Comparison of ENCODE assay signal across 27 mouse cellular contexts in the genomic region with DNA sequence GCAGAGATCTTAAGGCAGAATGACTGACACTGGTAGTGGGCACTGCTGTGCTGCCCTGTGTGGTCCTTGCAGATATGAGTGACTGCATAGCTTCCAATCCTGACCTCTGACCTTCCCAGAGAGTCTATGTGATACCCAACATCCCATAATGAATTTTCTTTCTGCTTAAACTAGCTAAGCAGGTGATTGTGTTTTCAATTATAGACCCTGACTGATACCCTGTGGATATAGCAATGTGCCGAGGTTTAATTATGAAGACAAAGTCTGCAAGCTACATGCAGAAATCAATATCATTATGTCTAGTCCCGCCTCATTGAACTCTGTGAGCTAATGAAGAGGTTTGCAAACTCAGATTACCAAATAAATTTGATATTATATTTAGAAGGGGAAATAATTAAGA. TPM values are rescaled to one million over a fixed set of nuclear protein-coding genes. Genes with fewer than 3 reads are reported as not detected.
A peak's percentile ranks its signal among the peaks of the same experiment; 100 is the strongest.
DNase-seq lines count a peak whose midpoint lies in the region; ATAC-seq and TF ChIP-seq lines count a peak whose summit lies in the region.
"Had no signal": no experiment of that assay in that cellular context is flagged by ENCODE, and none has a peak within 500 bp of the region (broad histone marks: within the 10 kb centered on the region; RNA-seq: fewer than 3 reads in every experiment).

No protein-coding gene starts in this region.

- H3K4me1 ChIP-seq in hindbrain, embryonic 14.5 days (replicated peaks; ENCODE audit: control insufficient read depth, insufficient read depth, low read length), result 0 out of 2 replicates have a peak, but pooled peaks cover 2% of the 10 kb centered on the region
- H3K4me1 ChIP-seq in hindbrain, embryonic 10.5 days (replicated peaks), result 0 out of 2 replicates have a peak, but pooled peaks cover 9% of the 10 kb centered on the region
- H3K4me1 ChIP-seq in neural tube, embryonic 12.5 days, result no peaks in the 10 kb centered on the region
- no peaks in the 10 kb centered on the region for H3K4me1 ChIP-seq in neural tube, embryonic 14.5 days (ENCODE audit: control insufficient read depth, insufficient read depth, low read length)
- H3K4me1 ChIP-seq in lung, postnatal 0 days (ENCODE audit: insufficient read depth, low read depth, low read length), result no peaks in the 10 kb centered on the region
- H3K4me1 ChIP-seq in kidney, embryonic 15.5 days, result no peaks in the 10 kb centered on the region
- H3K4me1 ChIP-seq: embryonic facial prominence, embryonic 10.5 days; forebrain, embryonic 15.5 days; heart, embryonic 12.5 days; heart, embryonic 15.5 days had no signal

- no peak overlapping the region for H3K9ac ChIP-seq in hindbrain, embryonic 14.5 days
- H3K9ac ChIP-seq in neural tube, embryonic 12.5 days, result no peak overlapping the region
- H3K9ac ChIP-seq in neural tube, embryonic 14.5 days (replicated peaks; ENCODE audit: low read depth, low read length), result no peak overlapping the region
- no peak overlapping the region for H3K9ac ChIP-seq in lung, postnatal 0 days (replicated peaks; ENCODE audit: low read depth)
- no peak overlapping the region for H3K9ac ChIP-seq in kidney, embryonic 15.5 days
- H3K9ac ChIP-seq: embryonic facial prominence, embryonic 13.5 days; forebrain, embryonic 12.5 days; forebrain, embryonic 15.5 days; heart, embryonic 12.5 days; heart, embryonic 15.5 days had no signal

- ATAC-seq in hindbrain, embryonic 14.5 days (ENCODE audit: low FRiP score), result peak; percentile 60; the same call in 1 of the 2 replicates
- ATAC-seq in neural tube, embryonic 12.5 days (ENCODE audit: low FRiP score, low read depth), result 0 out of 2 replicates have a peak, but pooled peaks have one; percentile 25
- peak; percentile 68 for ATAC-seq in neural tube, embryonic 14.5 days (ENCODE audit: low read depth)
- no peak for ATAC-seq in lung, postnatal 0 days
- ATAC-seq in kidney, embryonic 15.5 days (replicated peaks; ENCODE audit: low FRiP score), result no peak
- ATAC-seq: CD4-positive, CD25-positive, alpha-beta regulatory T cell, adult 4 months; forebrain, embryonic 15.5 days had no signal

- H3K27me3 ChIP-seq in hindbrain, embryonic 14.5 days (ENCODE audit: control insufficient read depth, insufficient read depth, low read length), result no peaks in the 10 kb centered on the region
- H3K27me3 ChIP-seq in hindbrain, embryonic 10.5 days (ENCODE audit: insufficient read depth, poor library complexity, severe bottlenecking), result no peaks in the 10 kb centered on the region
- no peaks in the 10 kb centered on the region for H3K27me3 ChIP-seq in neural tube, embryonic 12.5 days (replicated peaks)
- H3K27me3 ChIP-seq in neural tube, embryonic 14.5 days (ENCODE audit: control insufficient read depth, insufficient read depth, low read length), result no peaks in the 10 kb centered on the region
- no peaks in the 10 kb centered on the region for H3K27me3 ChIP-seq in lung, postnatal 0 days (replicated peaks; ENCODE audit: insufficient read depth, low read length)
- H3K27me3 ChIP-seq in kidney, embryonic 15.5 days, result no peaks in the 10 kb centered on the region
- H3K27me3 ChIP-seq: embryonic facial prominence, embryonic 13.5 days; forebrain, embryonic 12.5 days; forebrain, embryonic 15.5 days; heart, embryonic 12.5 days; heart, embryonic 15.5 days had no signal

- no peak for TF ChIP-seq CTCF in lung, postnatal 0 days (IDR thresholded peaks at IDR 0.05)

- no peak overlapping the region for H3K4me3 ChIP-seq in hindbrain, embryonic 14.5 days (replicated peaks; ENCODE audit: low read length)
- no peak overlapping the region for H3K4me3 ChIP-seq in hindbrain, embryonic 10.5 days
- H3K4me3 ChIP-seq in neural tube, embryonic 12.5 days, result no peak overlapping the region
- no peak overlapping the region for H3K4me3 ChIP-seq in neural tube, embryonic 14.5 days (ENCODE audit: low read depth, low read length)
- no peak overlapping the region for H3K4me3 ChIP-seq in lung, postnatal 0 days (ENCODE audit: low read depth, low read length)
- no peak overlapping the region for H3K4me3 ChIP-seq in kidney, embryonic 15.5 days (replicated peaks)
- H3K4me3 ChIP-seq: embryonic facial prominence, embryonic 10.5 days; embryonic facial prominence, embryonic 13.5 days; erythroblast, embryonic 14.5 days; forebrain, embryonic 12.5 days; forebrain, embryonic 15.5 days; heart, embryonic 12.5 days; heart, embryonic 15.5 days had no signal

- no peak for TF ChIP-seq EP300 in lung, postnatal 0 days (IDR thresholded peaks at IDR 0.05)

- H3K36me3 ChIP-seq in hindbrain, embryonic 14.5 days (replicated peaks; ENCODE audit: control insufficient read depth, insufficient read depth), result no peaks in the 10 kb centered on the region
- no peaks in the 10 kb centered on the region for H3K36me3 ChIP-seq in hindbrain, embryonic 10.5 days
- no peaks in the 10 kb centered on the region for H3K36me3 ChIP-seq in neural tube, embryonic 12.5 days
- no peaks in the 10 kb centered on the region for H3K36me3 ChIP-seq in neural tube, embryonic 14.5 days (ENCODE audit: control insufficient read depth, insufficient read depth, low read length)
- no peaks in the 10 kb centered on the region for H3K36me3 ChIP-seq in lung, postnatal 0 days (ENCODE audit: insufficient read depth, low read length)
- H3K36me3 ChIP-seq in kidney, embryonic 15.5 days, result no peaks in the 10 kb centered on the region
- H3K36me3 ChIP-seq: embryonic facial prominence, embryonic 10.5 days; embryonic facial prominence, embryonic 13.5 days; forebrain, embryonic 12.5 days; forebrain, embryonic 15.5 days; heart, embryonic 12.5 days; heart, embryonic 15.5 days had no signal

- no peaks in the 10 kb centered on the region for H3K9me3 ChIP-seq in hindbrain, embryonic 14.5 days (ENCODE audit: control insufficient read depth, low read length)
- H3K9me3 ChIP-seq in hindbrain, embryonic 10.5 days, result no peaks in the 10 kb centered on the region
- no peaks in the 10 kb centered on the region for H3K9me3 ChIP-seq in neural tube, embryonic 12.5 days
- H3K9me3 ChIP-seq in neural tube, embryonic 14.5 days (ENCODE audit: control insufficient read depth, low read length), result no peaks in the 10 kb centered on the region
- H3K9me3 ChIP-seq in lung, postnatal 0 days (ENCODE audit: low read length), result no peaks in the 10 kb centered on the region
- H3K9me3 ChIP-seq in kidney, embryonic 15.5 days (replicated peaks), result no peaks in the 10 kb centered on the region
- H3K9me3 ChIP-seq: embryonic facial prominence, embryonic 10.5 days; embryonic facial prominence, embryonic 13.5 days; forebrain, embryonic 12.5 days; forebrain, embryonic 15.5 days; heart, embryonic 12.5 days; heart, embryonic 15.5 days had no signal

- peak overlapping the region; percentile 43; the same call in 1 of the 2 replicates for H3K27ac ChIP-seq in hindbrain, embryonic 14.5 days
- H3K27ac ChIP-seq in hindbrain, embryonic 10.5 days, result no peak overlapping the region
- no peak overlapping the region for H3K27ac ChIP-seq in neural tube, embryonic 12.5 days
- peak overlapping the region; percentile 28; the same call in 1 of the 2 replicates for H3K27ac ChIP-seq in neural tube, embryonic 14.5 days (ENCODE audit: low read depth, low read length)
- no peak overlapping the region for H3K27ac ChIP-seq in lung, postnatal 0 days (ENCODE audit: low read length)
- no peak overlapping the region for H3K27ac ChIP-seq in kidney, embryonic 15.5 days
- H3K27ac ChIP-seq: embryonic facial prominence, embryonic 10.5 days; embryonic facial prominence, embryonic 13.5 days; forebrain, embryonic 12.5 days; forebrain, embryonic 15.5 days; heart, embryonic 15.5 days had no signal

- H3K4me2 ChIP-seq in hindbrain, embryonic 14.5 days (replicated peaks), result no peak overlapping the region
- no peak overlapping the region for H3K4me2 ChIP-seq in neural tube, embryonic 12.5 days (replicated peaks)
- no peak overlapping the region for H3K4me2 ChIP-seq in neural tube, embryonic 14.5 days (ENCODE audit: low read depth, low read length)
- no peak overlapping the region for H3K4me2 ChIP-seq in lung, postnatal 0 days (replicated peaks; ENCODE audit: low read depth, low read length)
- no peak overlapping the region for H3K4me2 ChIP-seq in kidney, embryonic 15.5 days
- H3K4me2 ChIP-seq: embryonic facial prominence, embryonic 13.5 days; forebrain, embryonic 12.5 days; forebrain, embryonic 15.5 days; heart, embryonic 12.5 days; heart, embryonic 15.5 days had no signal

- DNase-seq in hindbrain, embryonic 14.5 days (ENCODE audit: low spot score), result no peak
- no peak for DNase-seq in hindbrain, embryonic 10.5 days (ENCODE audit: low spot score)
- DNase-seq in neural tube, embryonic 10.5 days (ENCODE audit: extremely low spot score, low spot score), result no peak
- DNase-seq in lung, postnatal 0 days (ENCODE audit: low spot score), result no peak
- DNase-seq: adrenal gland, adult 2 months; adrenal gland, postnatal 14 days; cerebellum, adult 11 months; cerebellum, adult 8-10 months; cerebellum, postnatal 10 days; cerebellum, postnatal 36 days; embryo, embryonic 11 days; gastrocnemius, postnatal 25 days; heart, adult 18-20 months; heart, postnatal 10 days; heart, postnatal 36 days had no signal

- WGBS in hindbrain, embryonic 14.5 days, result 68% methylated on average over 2 of the region's 2 CpGs
- WGBS in hindbrain, embryonic 10.5 days, result 82% methylated on average over 2 of the region's 2 CpGs
- 78% methylated on average over 2 of the region's 2 CpGs for WGBS in neural tube, embryonic 12.5 days
- 69% methylated on average over 2 of the region's 2 CpGs for WGBS in neural tube, embryonic 14.5 days
- WGBS in lung, postnatal 0 days, result 89% methylated on average over 2 of the region's 2 CpGs
- WGBS in kidney, embryonic 15.5 days, result 92% methylated on average over 2 of the region's 2 CpGs

RNA-seq across cellular contexts. Expression of gene Cd2, which starts 44.7 kb away (rescaled TPM):
- not detected in 2 replicates for polyA plus RNA-seq in hindbrain, embryonic 14.5 days (2014; fragmentation: Nextera tagmentation; extraction: Ambion mirVana)
- polyA plus RNA-seq in hindbrain, embryonic 10.5 days (2016; fragmentation: Nextera tagmentation; extraction: Ambion mirVana), result 0.21 and 0.35 TPM in 2 replicates
- not detected in 2 replicates for polyA plus RNA-seq in neural tube, embryonic 12.5 days (2016; fragmentation: Nextera tagmentation; extraction: Ambion mirVana)
- 0.17 TPM in 1 of 2 replicates, not detected in the other for polyA plus RNA-seq in neural tube, embryonic 14.5 days (2014; fragmentation: Nextera tagmentation; extraction: Ambion mirVana)
- polyA plus RNA-seq in lung, postnatal 0 days (2015; fragmentation: Nextera tagmentation; extraction: Ambion mirVana), result 1.2 and 2.2 TPM in 2 replicates
- not detected in 2 replicates for polyA plus RNA-seq in kidney, embryonic 15.5 days (2015; fragmentation: Nextera tagmentation; extraction: Ambion mirVana)
- polyA plus RNA-seq: C2C12; embryonic facial prominence, embryonic 10.5 days; embryonic facial prominence, embryonic 13.5 days; erythroblast, embryonic 14.5 days; forebrain, embryonic 12.5 days; heart, embryonic 12.5 days had no signal

Comparison
In these comparisons a context has a peak if more than half of its experiments do, and no peak if none do; other contexts are left out.
1. H3K27ac ChIP-seq: peak in hindbrain, embryonic 14.5 days (single experiment) and neural tube, embryonic 14.5 days (single experiment); none in hindbrain, embryonic 10.5 days (single experiment), neural tube, embryonic 12.5 days (single experiment), lung, postnatal 0 days (single experiment) and kidney, embryonic 15.5 days (single experiment).
2. ATAC-seq: peak in hindbrain, embryonic 14.5 days (single experiment), neural tube, embryonic 12.5 days (single experiment) and neural tube, embryonic 14.5 days (single experiment); none in lung, postnatal 0 days (single experiment) and kidney, embryonic 15.5 days (single experiment).